In genomic region chr2:73281707-73282106, GRCm38 (mm10) we compare ENCODE assay signal across 13 mouse cellular contexts. TPM values are rescaled to one million over a fixed set of nuclear protein-coding genes. Genes with fewer than 3 reads are reported as not detected.
A peak's percentile ranks its signal among the peaks of the same experiment; 100 is the strongest.
DNase-seq lines count a peak whose midpoint lies in the region; ATAC-seq and TF ChIP-seq lines count a peak whose summit lies in the region.
"Had no signal": no experiment of that assay in that cellular context is flagged by ENCODE, and none has a peak within 500 bp of the region (broad histone marks: within the 10 kb centered on the region; RNA-seq: fewer than 3 reads in every experiment).

No protein-coding gene starts in this region.

- no peak overlapping the region for H3K4me2 ChIP-seq in hindbrain, embryonic 13.5 days
- H3K4me2 ChIP-seq in midbrain, embryonic 14.5 days (ENCODE audit: low read length): no peak overlapping the region
- H3K4me2 ChIP-seq in midbrain, embryonic 15.5 days: no peak overlapping the region
- no peak overlapping the region for H3K4me2 ChIP-seq in stomach, postnatal 0 days (replicated peaks; ENCODE audit: low read depth)

- no peak for TF ChIP-seq EP300 in stomach, postnatal 0 days (optimal IDR thresholded peaks at IDR 0.05)

- intact Hi-C loops in gastrocnemius, postnatal 36 days (cut with DNase I): no loop called here
- intact Hi-C loops in left cerebral cortex, postnatal 36 days (cut with DNase I): no loop called here

- H3K9ac ChIP-seq in hindbrain, embryonic 13.5 days: no peak overlapping the region
- H3K9ac ChIP-seq in midbrain, embryonic 14.5 days (replicated peaks; ENCODE audit: low read length): no peak overlapping the region
- no peak overlapping the region for H3K9ac ChIP-seq in midbrain, embryonic 15.5 days
- H3K9ac ChIP-seq in stomach, postnatal 0 days (ENCODE audit: low read length): no peak overlapping the region

- H3K9me3 ChIP-seq in hindbrain, embryonic 10.5 days: no peaks in the 10 kb centered on the region
- H3K9me3 ChIP-seq in hindbrain, embryonic 13.5 days: no peaks in the 10 kb centered on the region
- no peaks in the 10 kb centered on the region for H3K9me3 ChIP-seq in midbrain, embryonic 14.5 days (ENCODE audit: control insufficient read depth, low read length)
- no peaks in the 10 kb centered on the region for H3K9me3 ChIP-seq in midbrain, embryonic 15.5 days
- H3K9me3 ChIP-seq in stomach, postnatal 0 days (ENCODE audit: control insufficient read depth, low read length): no peaks in the 10 kb centered on the region
- H3K9me3 ChIP-seq: heart, embryonic 12.5 days; limb, embryonic 12.5 days had no signal

- 7% methylated on average over 7 of the region's 7 CpGs for WGBS in hindbrain, embryonic 10.5 days
- WGBS in hindbrain, embryonic 13.5 days: 13% methylated on average over 7 of the region's 7 CpGs
- WGBS in midbrain, embryonic 14.5 days: 5% methylated on average over 7 of the region's 7 CpGs
- 11% methylated on average over 7 of the region's 7 CpGs for WGBS in midbrain, embryonic 15.5 days
- WGBS in stomach, postnatal 0 days: 38% methylated on average over 7 of the region's 7 CpGs

- DNase-seq in hindbrain, embryonic 10.5 days (ENCODE audit: low spot score): peak; percentile 24
- DNase-seq in midbrain, embryonic 14.5 days: peak; percentile 71
- peak; percentile 61 for DNase-seq in embryo, embryonic 9.5 days (ENCODE audit: extremely low spot score)
- no peak for DNase-seq in stomach, postnatal 0 days (ENCODE audit: low spot score)
- DNase-seq in gastrocnemius, postnatal 36 days: no peak
- DNase-seq in left cerebral cortex, postnatal 36 days (ENCODE audit: low spot score in 2 of 2): no peak
- DNase-seq: adrenal gland, postnatal 36 days; cerebellum, postnatal 36 days had no signal

- peaks cover 54% of the 10 kb centered on the region for H3K27me3 ChIP-seq in hindbrain, embryonic 10.5 days (ENCODE audit: insufficient read depth, poor library complexity, severe bottlenecking)
- H3K27me3 ChIP-seq in hindbrain, embryonic 13.5 days: peaks cover 52% of the 10 kb centered on the region
- H3K27me3 ChIP-seq in midbrain, embryonic 14.5 days (ENCODE audit: control insufficient read depth, insufficient read depth, low read length): peaks cover 42% of the 10 kb centered on the region
- H3K27me3 ChIP-seq in midbrain, embryonic 15.5 days (replicated peaks): peaks cover 48% of the 10 kb centered on the region
- peaks cover 17% of the 10 kb centered on the region; the same call in 1 of the 2 replicates for H3K27me3 ChIP-seq in stomach, postnatal 0 days (ENCODE audit: control insufficient read depth, insufficient read depth, low read length)

- H3K27ac ChIP-seq in hindbrain, embryonic 10.5 days: no peak overlapping the region
- no peak overlapping the region for H3K27ac ChIP-seq in hindbrain, embryonic 13.5 days
- no peak overlapping the region for H3K27ac ChIP-seq in midbrain, embryonic 14.5 days (replicated peaks; ENCODE audit: low read depth, low read length)
- H3K27ac ChIP-seq in midbrain, embryonic 15.5 days: no peak overlapping the region
- H3K27ac ChIP-seq in stomach, postnatal 0 days (replicated peaks): no peak overlapping the region
- H3K27ac ChIP-seq: limb, embryonic 12.5 days had no signal

- no peaks in the 10 kb centered on the region for H3K36me3 ChIP-seq in hindbrain, embryonic 10.5 days
- H3K36me3 ChIP-seq in hindbrain, embryonic 13.5 days: peaks cover 2% of the 10 kb centered on the region; the same call in 1 of the 2 replicates
- 0 out of 2 replicates have a peak, but pooled peaks cover 3% of the 10 kb centered on the region for H3K36me3 ChIP-seq in midbrain, embryonic 14.5 days (ENCODE audit: control insufficient read depth, insufficient read depth, low read length)
- no peaks in the 10 kb centered on the region for H3K36me3 ChIP-seq in midbrain, embryonic 15.5 days (replicated peaks)
- no peaks in the 10 kb centered on the region for H3K36me3 ChIP-seq in stomach, postnatal 0 days (ENCODE audit: control insufficient read depth, insufficient read depth, low read length)

- peak; percentile 67 for TF ChIP-seq CTCF in stomach, postnatal 0 days (IDR thresholded peaks at IDR 0.05; ENCODE audit: low read depth)

- H3K4me1 ChIP-seq in hindbrain, embryonic 10.5 days (replicated peaks): peaks cover 46% of the 10 kb centered on the region
- H3K4me1 ChIP-seq in hindbrain, embryonic 13.5 days (replicated peaks): peaks cover 25% of the 10 kb centered on the region
- peaks cover 10% of the 10 kb centered on the region for H3K4me1 ChIP-seq in midbrain, embryonic 14.5 days (ENCODE audit: control insufficient read depth, insufficient read depth, low read length)
- peaks cover 32% of the 10 kb centered on the region for H3K4me1 ChIP-seq in midbrain, embryonic 15.5 days
- no peaks in the 10 kb centered on the region for H3K4me1 ChIP-seq in stomach, postnatal 0 days (replicated peaks; ENCODE audit: control insufficient read depth, insufficient read depth)

- no peak for ATAC-seq in hindbrain, embryonic 13.5 days (ENCODE audit: low FRiP score)
- no peak for ATAC-seq in midbrain, embryonic 14.5 days (ENCODE audit: low FRiP score, low TSS enrichment)
- ATAC-seq in midbrain, embryonic 15.5 days (replicated peaks): no peak
- ATAC-seq in stomach, postnatal 0 days (ENCODE audit: low FRiP score, low TSS enrichment): no peak

- 0 out of 2 replicates have a peak overlapping the region, but pooled peaks have one; percentile 42 for H3K4me3 ChIP-seq in hindbrain, embryonic 10.5 days
- no peak overlapping the region for H3K4me3 ChIP-seq in hindbrain, embryonic 13.5 days
- no peak overlapping the region for H3K4me3 ChIP-seq in midbrain, embryonic 14.5 days (replicated peaks; ENCODE audit: low read depth, low read length)
- no peak overlapping the region for H3K4me3 ChIP-seq in midbrain, embryonic 15.5 days
- H3K4me3 ChIP-seq in stomach, postnatal 0 days (ENCODE audit: low read depth, low read length): no peak overlapping the region

RNA-seq across cellular contexts. Expression of gene Sp9, which starts 10.0 kb away (rescaled TPM):
- polyA plus RNA-seq in hindbrain, embryonic 10.5 days (2016; fragmentation: Nextera tagmentation; extraction: Ambion mirVana): 1.9 and 2.3 TPM in 2 replicates
- polyA plus RNA-seq in hindbrain, embryonic 13.5 days (2015; fragmentation: Nextera tagmentation; extraction: Ambion mirVana): 1.7 and 2.1 TPM in 2 replicates
- polyA plus RNA-seq in midbrain, embryonic 14.5 days (2014; fragmentation: Nextera tagmentation; extraction: Ambion mirVana): 2.2 and 2.8 TPM in 2 replicates
- polyA plus RNA-seq in midbrain, embryonic 15.5 days (2015; fragmentation: Nextera tagmentation; extraction: Ambion mirVana): 3.5 and 5.3 TPM in 2 replicates
- 0.02 TPM in 1 of 2 replicates, not detected in the other for polyA plus RNA-seq in stomach, postnatal 0 days (2015; fragmentation: Nextera tagmentation; extraction: Ambion mirVana)
- total RNA-seq in gastrocnemius, postnatal 36 days (2021): not detected
- total RNA-seq in left cerebral cortex, postnatal 36 days (2021): 1 to 10 TPM; 2.8 to 4.6 TPM
- total RNA-seq: adrenal gland, postnatal 36 days; megakaryocyte, adult 5-6 weeks had no signal
- polyA plus RNA-seq: heart, embryonic 12.5 days had no signal

RNA-seq across cellular contexts. Expression of gene Scrn3, which starts 30.7 kb away (rescaled TPM):
- polyA plus RNA-seq in hindbrain, embryonic 10.5 days (2016; fragmentation: Nextera tagmentation; extraction: Ambion mirVana): 8.3 and 14.2 TPM in 2 replicates
- 9.0 and 9.9 TPM in 2 replicates for polyA plus RNA-seq in hindbrain, embryonic 13.5 days (2015; fragmentation: Nextera tagmentation; extraction: Ambion mirVana)
- 4.2 and 7.9 TPM in 2 replicates for polyA plus RNA-seq in midbrain, embryonic 14.5 days (2014; fragmentation: Nextera tagmentation; extraction: Ambion mirVana)
- 6.9 and 7.7 TPM in 2 replicates for polyA plus RNA-seq in midbrain, embryonic 15.5 days (2015; fragmentation: Nextera tagmentation; extraction: Ambion mirVana)
- polyA plus RNA-seq in stomach, postnatal 0 days (2015; fragmentation: Nextera tagmentation; extraction: Ambion mirVana): 8.6 and 9.2 TPM in 2 replicates
- total RNA-seq in gastrocnemius, postnatal 36 days (2021): 10 to 100 TPM; 36.5 to 38.0 TPM
- 10 to 100 TPM; 16.3 to 18.4 TPM for total RNA-seq in left cerebral cortex, postnatal 36 days (2021)

RNA-seq across cellular contexts. Expression of gene Cir1, which starts 30.8 kb away (rescaled TPM):
- polyA plus RNA-seq in hindbrain, embryonic 10.5 days (2016; fragmentation: Nextera tagmentation; extraction: Ambion mirVana): 11.7 and 14.9 TPM in 2 replicates
- 31.9 and 33.0 TPM in 2 replicates for polyA plus RNA-seq in hindbrain, embryonic 13.5 days (2015; fragmentation: Nextera tagmentation; extraction: Ambion mirVana)
- polyA plus RNA-seq in midbrain, embryonic 14.5 days (2014; fragmentation: Nextera tagmentation; extraction: Ambion mirVana): 26.4 and 30.1 TPM in 2 replicates
- polyA plus RNA-seq in midbrain, embryonic 15.5 days (2015; fragmentation: Nextera tagmentation; extraction: Ambion mirVana): 26.2 and 27.4 TPM in 2 replicates
- polyA plus RNA-seq in stomach, postnatal 0 days (2015; fragmentation: Nextera tagmentation; extraction: Ambion mirVana): 17.3 and 19.6 TPM in 2 replicates
- 10 to 100 TPM; 10.1 to 12.8 TPM for total RNA-seq in gastrocnemius, postnatal 36 days (2021)
- total RNA-seq in left cerebral cortex, postnatal 36 days (2021): 10 to 100 TPM; 24.3 to 28.3 TPM

Comparison
In these comparisons a context has a peak if more than half of its experiments do, and no peak if none do; other contexts are left out.
1. DNase-seq: peak in hindbrain, embryonic 10.5 days (single experiment), midbrain, embryonic 14.5 days (single experiment) and embryo, embryonic 9.5 days (single experiment); none in stomach, postnatal 0 days (single experiment), gastrocnemius, postnatal 36 days (0 of 2) and left cerebral cortex, postnatal 36 days (0 of 2).